Mouse (Mus musculus): Measurements from ENCODE around the gene Sstr3.
A peak's percentile ranks its signal among the peaks of the same experiment; 100 is the strongest.

Sstr3 gene

GRCm38 (mm10) chr15:78559141-78559979 is 14.9 kb upstream of the Sstr3 start:
- DNase-seq (ENCODE audit: low spot score) = no peak

GRCm38 (mm10) chr15:78557693-78558535 is 13.4 kb upstream of the Sstr3 start:
- DNase-seq (ENCODE audit: low spot score) = no peak

GRCm38 (mm10) chr15:78554545-78555313 is 10.2 kb upstream of the Sstr3 start:
- DNase-seq (ENCODE audit: low spot score) = no peak

GRCm38 (mm10) chr15:78549189-78549734 is 4.8 kb upstream of the Sstr3 start:
- no peak for DNase-seq (ENCODE audit: low spot score)

- DNase-seq (ENCODE audit: low spot score) = no peak
These were observed 4.2 kb upstream of the Sstr3 start for GRCm38 (mm10) chr15:78548711-78549110.

GRCm38 (mm10) chr15:78548336-78548665 is 3.8 kb upstream of the Sstr3 start:
- DNase-seq (ENCODE audit: low spot score) = no peak

- no peak for DNase-seq (ENCODE audit: low spot score)
These were observed 3.2 kb upstream of the Sstr3 start for GRCm38 (mm10) chr15:78547415-78548335.

GRCm38 (mm10) chr15:78546060-78546459 is 1.6 kb upstream of the Sstr3 start:
- no peak for DNase-seq (ENCODE audit: low spot score)

- DNase-seq (ENCODE audit: low spot score) = no peak
These were observed 444 bp downstream of the Sstr3 start for GRCm38 (mm10) chr15:78544041-78544440.

- DNase-seq (ENCODE audit: low spot score) = no peak
These were observed 1.6 kb downstream of the Sstr3 start for GRCm38 (mm10) chr15:78542767-78543303.

GRCm38 (mm10) chr15:78542098-78542766 is 2.3 kb downstream of the Sstr3 start:
- DNase-seq (ENCODE audit: low spot score) = no peak

- no peak for DNase-seq (ENCODE audit: low spot score)
These were observed 2.9 kb downstream of the Sstr3 start for GRCm38 (mm10) chr15:78541606-78542005.

GRCm38 (mm10) chr15:78541036-78541435 is 3.4 kb downstream of the Sstr3 start:
- no peak for DNase-seq (ENCODE audit: low spot score)

- DNase-seq (ENCODE audit: low spot score) = no peak
These were observed 8.6 kb downstream of the Sstr3 start for GRCm38 (mm10) chr15:78535723-78536421.

GRCm38 (mm10) chr15:78533346-78533835 is 11.1 kb downstream of the Sstr3 start:
- DNase-seq (ENCODE audit: low spot score) = no peak

- no peak for DNase-seq (ENCODE audit: low spot score)
These were observed 11.7 kb downstream of the Sstr3 start for GRCm38 (mm10) chr15:78532566-78533345.

- peak; percentile 93 for DNase-seq (ENCODE audit: low spot score)
These were observed 12.5 kb downstream of the Sstr3 start for GRCm38 (mm10) chr15:78531901-78532469.

- no peak for DNase-seq (ENCODE audit: low spot score)
These were observed 13.1 kb downstream of the Sstr3 start for GRCm38 (mm10) chr15:78531451-78531720.

Data from urinary bladder, postnatal 10 days (tissue).